Mouse (Mus musculus): ENCODE measurements at regions not wholly inside any gene's neighbourhood (a gene's known extent, or its start where the extent isn't known, plus 50 kb on each side); places are given as distances from the start of the nearest gene placed in this dataset.

GRCm38 (mm10) chr13:26272850-26273249 lies 497.1 kb downstream of the Hdgfl1 start:
- TF ChIP-seq CTCF (IDR thresholded peaks at IDR 0.05; ENCODE audit: control insufficient read depth, insufficient read depth, insufficient replicate concordance, low read depth, low read length) (no peak), POLR2A (IDR thresholded peaks at IDR 0.05; ENCODE audit: control insufficient read depth, low read depth, low read length) (no peak)
